Mouse (Mus musculus) retina, postnatal 1 day (tissue): ENCODE measurements around the gene Tm9sf3.

ENCODE experiments used
- DNase-seq: peaks from one replicate; pipeline ENCODE4 v3.0.0-alpha.2; 2012

Tm9sf3 gene

GRCm38 (mm10) chr19:41260736-41261135, 3.1 kb downstream of the Tm9sf3 start:
- no peak for DNase-seq

- DNase-seq = no peak
Observed at GRCm38 (mm10) chr19:41259256-41259655, 4.5 kb downstream of the Tm9sf3 start.

- peak; percentile 62 for DNase-seq
Observed at GRCm38 (mm10) chr19:41258707-41259106, 5.1 kb downstream of the Tm9sf3 start.

- DNase-seq = no peak
Observed at GRCm38 (mm10) chr19:41254584-41254983, 9.2 kb downstream of the Tm9sf3 start.

GRCm38 (mm10) chr19:41248968-41249367, 14.8 kb downstream of the Tm9sf3 start:
- no peak for DNase-seq

GRCm38 (mm10) chr19:41248271-41248670, 15.5 kb downstream of the Tm9sf3 start:
- no peak for DNase-seq

GRCm38 (mm10) chr19:41246271-41246670, 17.5 kb downstream of the Tm9sf3 start:
- no peak for DNase-seq

GRCm38 (mm10) chr19:41244581-41244980, 19.2 kb downstream of the Tm9sf3 start:
- peak; percentile 53 for DNase-seq

- no peak for DNase-seq
Observed at GRCm38 (mm10) chr19:41241997-41242396, 21.8 kb downstream of the Tm9sf3 start.

GRCm38 (mm10) chr19:41233698-41234097, 30.1 kb downstream of the Tm9sf3 start:
- DNase-seq = no peak

- peak; percentile 8 for DNase-seq
Observed at GRCm38 (mm10) chr19:41208326-41208725, 55.5 kb downstream of the Tm9sf3 start.

- peak; percentile 84 for DNase-seq
Observed at GRCm38 (mm10) chr19:41206811-41207344, 56.9 kb downstream of the Tm9sf3 start, which contains the start of gene Tll2. Gene Tll2 (minus strand): TSS chr19:41206835.

GRCm38 (mm10) chr19:41206041-41206810, 57.6 kb downstream of the Tm9sf3 start:
- no peak for DNase-seq

GRCm38 (mm10) chr19:41204159-41205081, 59.4 kb downstream of the Tm9sf3 start:
- DNase-seq = peak; percentile 23

GRCm38 (mm10) chr19:41197606-41198005, 66.2 kb downstream of the Tm9sf3 start:
- DNase-seq = peak; percentile 7

GRCm38 (mm10) chr19:41193379-41193778, 70.4 kb downstream of the Tm9sf3 start:
- no peak for DNase-seq

- DNase-seq = no peak
Observed at GRCm38 (mm10) chr19:41192953-41193352, 70.8 kb downstream of the Tm9sf3 start.

GRCm38 (mm10) chr19:41191724-41192123, 72.1 kb downstream of the Tm9sf3 start:
- DNase-seq = no peak

- DNase-seq = no peak
Observed at GRCm38 (mm10) chr19:41190876-41191434, 72.8 kb downstream of the Tm9sf3 start.

- peak; percentile 75 for DNase-seq
Observed at GRCm38 (mm10) chr19:41177331-41177730, 86.5 kb downstream of the Tm9sf3 start.

GRCm38 (mm10) chr19:41176881-41177280, 86.9 kb downstream of the Tm9sf3 start:
- no peak for DNase-seq

- no peak for DNase-seq
Observed at GRCm38 (mm10) chr19:41165914-41166235, 97.9 kb downstream of the Tm9sf3 start.
